Mouse (Mus musculus) monocyte, adult 5-6 weeks (primary cell): ENCODE measurements around the gene Fbln5. TPM values are rescaled to one million over a fixed set of nuclear protein-coding genes. Genes with fewer than 3 reads are reported as not detected.

Source experiments
- ATAC-seq: fragments of 153-309, 156-312 bp; replicated peaks from 2 replicates; pipeline ENCODE4 v1.8.0; 2017; ENCODE audit warnings: mild to moderate bottlenecking; ENCODE audit not compliant: low TSS enrichment, insufficient number of reproducible peaks, severe bottlenecking, poor library complexity, low FRiP score
- total RNA-seq: library from RNA; stranded (forward); fragments of 200-1000, 200-491, 200-594 nt; gene quantifications from 3 replicates; pipeline ENCODE4 v1.2.3, GENCODE M21; 2017

Fbln5 gene
- total RNA-seq, 1 experiment from 2014 or later = not detected

DNA sequence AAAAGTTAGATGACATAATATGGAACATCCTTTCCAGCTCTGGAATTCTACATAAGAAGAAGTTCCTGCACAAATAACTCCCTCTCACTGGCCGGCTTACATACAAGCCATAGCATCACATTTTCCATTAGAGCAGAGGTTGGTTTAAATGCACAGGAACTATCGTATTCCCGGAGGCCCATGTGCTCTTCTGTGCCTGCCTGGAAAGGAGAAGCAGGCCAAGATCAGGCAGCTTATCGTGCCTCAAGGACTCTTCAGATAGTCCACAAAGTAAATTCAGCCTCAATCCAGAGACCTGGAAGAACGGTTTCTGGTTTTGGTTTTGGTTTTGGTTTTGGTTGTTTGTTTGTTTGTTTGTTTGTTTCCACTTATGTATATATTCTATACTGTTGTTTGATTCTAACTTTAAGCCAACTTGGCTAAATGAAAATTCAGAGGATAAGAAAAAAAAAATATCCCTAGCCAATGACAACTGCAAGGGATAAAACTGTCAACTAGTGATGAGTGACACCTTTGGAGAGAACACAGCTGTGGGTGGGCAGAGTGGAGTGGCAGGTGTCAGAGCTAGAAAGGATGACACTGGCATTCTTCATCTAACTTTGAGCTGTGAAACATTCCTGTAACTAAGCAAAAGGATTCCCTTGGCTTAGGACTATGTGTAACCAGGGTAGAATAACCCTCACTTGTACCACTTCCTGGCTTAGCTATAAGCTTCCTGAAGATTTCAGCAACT, 48.4 kb downstream of the Fbln5 start:
- ATAC-seq = no peak

DNA sequence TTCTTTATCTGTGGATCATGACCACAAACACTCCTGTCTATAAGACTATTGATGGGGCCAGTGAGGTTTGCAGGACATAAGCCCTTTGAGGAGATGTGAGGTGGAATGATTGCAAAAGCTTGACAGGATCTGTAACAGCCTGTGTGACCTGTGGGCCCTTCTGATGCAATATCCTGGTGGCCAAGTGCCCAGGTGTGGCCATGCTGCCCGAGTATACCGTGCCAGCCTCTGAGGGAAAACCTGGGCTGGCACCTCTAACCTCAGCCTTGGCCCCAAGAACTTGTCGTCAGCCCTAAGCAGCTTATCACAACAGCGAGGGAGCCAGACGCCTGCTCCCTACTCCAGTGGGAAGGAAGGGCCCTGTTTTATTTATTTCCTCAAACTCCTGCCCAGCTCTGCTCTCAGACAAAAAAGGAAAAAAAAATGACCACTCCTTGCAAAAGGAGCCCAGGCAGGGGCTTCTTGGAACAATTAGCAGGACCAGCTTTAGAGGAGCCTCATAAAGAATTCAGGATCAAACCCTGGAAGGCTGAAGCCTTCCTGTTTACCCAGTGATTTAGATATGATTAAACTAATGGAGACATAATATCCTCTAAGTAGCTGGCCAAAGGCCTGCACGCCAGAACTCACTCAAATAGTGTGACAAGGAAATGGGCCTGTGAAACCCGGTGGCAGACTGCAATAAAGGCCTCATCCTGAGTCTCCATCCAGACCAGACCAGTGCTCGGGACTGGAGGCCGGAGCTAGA, 51.4 kb downstream of the Fbln5 start:
- ATAC-seq = no peak

GRCm38 (mm10) chr12:101766228-101766852, 52.5 kb downstream of the Fbln5 start:
- ATAC-seq = no peak

DNA sequence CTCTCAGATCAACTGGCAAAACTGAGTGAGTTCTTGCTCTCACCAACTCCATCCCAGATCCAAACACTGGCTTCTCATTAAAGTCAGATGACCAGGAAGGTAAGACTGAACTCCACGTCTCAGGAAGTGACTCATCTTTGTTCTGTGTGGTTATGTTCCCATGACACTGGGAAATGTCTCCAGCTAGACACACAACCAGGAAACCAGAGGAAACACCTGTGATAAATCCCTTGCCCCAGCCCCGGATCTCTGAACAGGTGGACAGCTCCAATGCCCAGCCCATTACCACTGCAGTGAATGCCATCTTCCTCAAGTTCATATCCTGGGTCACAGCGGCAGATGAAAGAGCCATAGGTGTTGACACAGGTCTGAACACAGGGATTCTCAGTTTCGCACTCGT, 54.0 kb downstream of the Fbln5 start:
- ATAC-seq = no peak

GRCm38 (mm10) chr12:101763065-101763464, 55.8 kb downstream of the Fbln5 start:
- no peak for ATAC-seq

DNA sequence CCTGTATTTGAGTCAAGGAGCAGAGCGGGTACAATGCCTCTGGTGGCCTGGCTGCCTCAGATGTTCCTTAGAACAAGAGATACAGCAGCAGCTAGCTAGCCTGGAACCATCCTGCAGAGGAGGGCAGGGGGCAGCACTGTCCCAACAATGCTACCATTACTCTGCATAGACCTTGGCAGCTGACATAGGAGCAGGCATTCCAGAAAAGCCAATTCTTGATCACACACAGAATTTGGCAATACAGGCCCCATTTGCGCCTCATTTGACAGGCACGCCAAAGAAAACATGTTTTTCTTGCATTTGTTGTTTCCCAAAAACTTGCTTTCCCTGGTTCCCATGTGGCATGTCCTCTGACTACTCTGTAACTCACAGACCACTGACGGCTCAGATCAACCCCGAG, 56.8 kb downstream of the Fbln5 start:
- no peak for ATAC-seq

GRCm38 (mm10) chr12:101759440-101760045, 59.3 kb downstream of the Fbln5 start:
- ATAC-seq = no peak

DNA sequence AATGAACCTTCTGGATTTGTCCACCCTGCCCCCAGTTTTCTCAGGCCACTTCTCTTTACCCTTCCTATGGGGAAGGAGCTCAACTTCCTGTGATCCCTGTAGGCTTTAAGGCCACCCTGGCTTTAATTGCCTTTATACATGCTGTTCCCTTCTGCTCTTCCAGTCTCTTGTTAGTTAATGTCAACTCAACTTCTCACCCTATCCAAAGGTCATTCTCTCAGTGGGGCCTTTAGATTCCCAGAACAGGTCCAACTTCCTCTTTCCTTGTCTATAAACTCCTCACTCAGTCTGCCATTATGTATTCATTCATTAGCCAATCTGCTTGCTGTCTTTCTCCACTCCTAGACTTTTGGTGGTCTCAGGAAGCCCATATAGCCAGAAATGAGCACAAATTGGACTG, 60.2 kb downstream of the Fbln5 start:
- ATAC-seq = no peak

GRCm38 (mm10) chr12:101742375-101742774, 76.5 kb downstream of the Fbln5 start:
- no peak for ATAC-seq

GRCm38 (mm10) chr12:101740486-101740885, 78.4 kb downstream of the Fbln5 start:
- ATAC-seq = no peak

- ATAC-seq = no peak
Observed at GRCm38 (mm10) chr12:101740045-101740444, 78.8 kb downstream of the Fbln5 start.

GRCm38 (mm10) chr12:101718755-101719150, 100.1 kb downstream of the Fbln5 start:
- ATAC-seq = no peak

- ATAC-seq = no peak
Observed at GRCm38 (mm10) chr12:101718054-101718754, 100.7 kb downstream of the Fbln5 start, which contains the start of gene Tc2n. Gene Tc2n (minus strand): TSS chr12:101718523.

DNA sequence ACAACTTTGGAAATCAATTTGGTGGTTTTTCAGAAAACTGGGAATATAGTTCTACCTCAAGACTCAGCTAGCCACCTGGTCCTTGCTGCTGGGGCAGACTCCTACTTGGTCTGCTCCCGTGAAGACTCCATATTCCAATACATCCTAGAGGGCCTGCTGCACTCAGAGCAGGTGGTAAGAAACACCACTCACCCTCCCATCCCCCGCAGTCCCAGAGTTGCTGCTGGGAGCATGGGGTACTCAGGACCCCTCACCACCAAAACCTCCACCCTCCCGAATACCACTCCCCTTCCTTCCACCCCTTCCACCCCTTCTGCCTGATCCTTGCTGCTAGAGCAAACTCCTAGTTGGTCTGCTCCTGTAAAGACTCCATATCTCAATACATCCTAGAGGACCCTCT, 119.7 kb downstream of the Fbln5 start:
- ATAC-seq = no peak

Other genes with a start within 250 kb of the Fbln5 start
- not detected in 3 replicates for gene Tc2n, start 100.5 kb downstream of the Fbln5 start, total RNA-seq
- 72.2 to 108 TPM (median 74.4 TPM) in 3 replicates for gene Trip11, start 94.2 kb upstream of the Fbln5 start, total RNA-seq
- gene Atxn3, start 139.2 kb upstream of the Fbln5 start, total RNA-seq = 48.3 to 49.7 TPM (median 49.6 TPM) in 3 replicates
- 38.9 to 40.6 TPM (median 39.6 TPM) in 3 replicates for gene Cpsf2, start 156.9 kb upstream of the Fbln5 start, total RNA-seq